Mouse (Mus musculus) lung, embryonic 16.5 days (tissue): Measurements from ENCODE around the gene Raet1d. TPM values are rescaled to one million over a fixed set of nuclear protein-coding genes. Genes with fewer than 3 reads are reported as not detected.
A peak's percentile ranks its signal among the peaks of the same experiment; 100 is the strongest.
"Not testable (repeated sequence)": the region's sequence is repeated elsewhere in the genome, so short reads cannot be mapped to it uniquely, and the experiment has no call there.

Experiments
- ATAC-seq: fragments of 200-750 bp; cut with Nextera tagmentation; 2 replicates; pipeline ENCODE4 v1.8.0; 2017; ENCODE audit warnings: low read depth, mild to moderate bottlenecking, moderate library complexity
- H3K27ac ChIP-seq: fragments of 300-500 bp; sonication (generic); 2 replicates; pipeline ENCODE4 v1.5.1; 2014; ENCODE audit warnings: mild to moderate bottlenecking, control low read depth, low read length
- H3K27me3 ChIP-seq: fragments of 300-500 bp; sonication (generic); 2 replicates; pipeline ENCODE4 v1.6.1; 2014; ENCODE audit warnings: low read depth, low read length, mixed read lengths; ENCODE audit not compliant: control insufficient read depth, insufficient read depth
- H3K36me3 ChIP-seq: fragments of 300-500 bp; sonication (generic); 2 replicates; pipeline ENCODE4 v1.6.1; 2014; ENCODE audit warnings: low read length; ENCODE audit not compliant: control insufficient read depth, insufficient read depth
- H3K4me1 ChIP-seq: fragments of 300-500 bp; sonication (generic); replicated peaks from 2 replicates; pipeline ENCODE4 v1.6.1; 2014; ENCODE audit warnings: low read length, mixed read lengths; ENCODE audit not compliant: control insufficient read depth, insufficient read depth
- H3K4me2 ChIP-seq: fragments of 300-500 bp; sonication (generic); 2 replicates; pipeline ENCODE4 v1.6.1; 2014; ENCODE audit warnings: low read depth, low read length, control low read depth
- H3K4me3 ChIP-seq: fragments of 300-500 bp; sonication (generic); 2 replicates; pipeline ENCODE4 v1.5.1; 2014; ENCODE audit warnings: mild to moderate bottlenecking, low read length, control low read depth
- H3K9ac ChIP-seq: fragments of 300-500 bp; sonication (generic); 2 replicates; pipeline ENCODE4 v1.6.1; 2014; ENCODE audit warnings: low read length, control low read depth
- H3K9me3 ChIP-seq: fragments of 300-500 bp; sonication (generic); 2 replicates; pipeline ENCODE4 v1.6.1; 2016; ENCODE audit warnings: low read length; ENCODE audit not compliant: control insufficient read depth
- whole genome bisulfite sequencing: fragments of 180-500 bp; shearing (Covaris S2); extraction: QIAGEN DNeasy Blood & Tissue Kit; methylation state at CpG from one replicate; pipeline ENCODE4 v1.1.7; 2014; 5-methylcytosine and 5-hydroxymethylcytosine counted together
- polyA plus RNA-seq: library from polyadenylated mRNA; unstranded; fragments of >200 nt; fragmentation: Nextera tagmentation; extraction: Ambion mirVana; gene quantifications from 2 replicates; pipeline ENCODE4 v1.2.1, GENCODE M21; 2015

Raet1d gene
- polyA plus RNA-seq, result 9.4 and 9.7 TPM in 2 replicates

GRCm38 (mm10) chr10:22360252-22360651, at the start of gene Raet1d:
Gene Raet1d, plus strand, starts transcription at chr10:22360552.
- not testable (repeated sequence) for H3K36me3 ChIP-seq, H3K27ac ChIP-seq, ATAC-seq, H3K4me1 ChIP-seq, H3K9ac ChIP-seq, H3K4me3 ChIP-seq, H3K27me3 ChIP-seq, H3K9me3 ChIP-seq
- WGBS, result 70% methylated on average over 3 of the region's 3 CpGs
- peak within 1 kb of the TSS; percentile 43; the same call in 1 of the 2 replicates for H3K4me2 ChIP-seq

DNA sequence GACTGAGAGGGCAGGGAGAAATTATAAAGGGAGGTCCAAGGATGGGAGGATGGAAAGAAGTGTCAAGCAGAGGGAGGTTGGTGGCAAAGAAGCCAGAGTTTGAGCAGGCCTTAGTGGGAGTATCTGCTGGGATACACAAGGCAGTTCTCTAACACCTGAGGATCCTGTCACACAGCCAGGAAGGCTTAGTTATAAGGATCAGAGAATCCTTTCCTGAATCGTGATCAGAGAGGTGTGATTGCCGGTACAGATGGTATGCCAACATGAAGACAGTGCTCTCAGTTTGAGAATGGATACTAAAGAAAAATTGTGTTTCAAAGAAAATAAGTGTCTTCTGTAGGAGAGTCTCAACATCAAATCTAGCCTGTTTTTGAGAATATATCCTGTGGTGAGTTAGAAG, 37.5 kb upstream of the Raet1d start:
- Histone ChIP-seq H3K4me3 (no peak overlapping the region), H3K4me1 (no peaks in the 10 kb centered on the region), H3K9ac (no peak overlapping the region), H3K27me3 (no peaks in the 10 kb centered on the region), H3K9me3 (no peaks in the 10 kb centered on the region), H3K27ac (no peak overlapping the region), H3K4me2 (no peak overlapping the region), H3K36me3 (no peaks in the 10 kb centered on the region)
- no peak for ATAC-seq
- WGBS, result 76% methylated on average over 2 of the region's 2 CpGs

DNA sequence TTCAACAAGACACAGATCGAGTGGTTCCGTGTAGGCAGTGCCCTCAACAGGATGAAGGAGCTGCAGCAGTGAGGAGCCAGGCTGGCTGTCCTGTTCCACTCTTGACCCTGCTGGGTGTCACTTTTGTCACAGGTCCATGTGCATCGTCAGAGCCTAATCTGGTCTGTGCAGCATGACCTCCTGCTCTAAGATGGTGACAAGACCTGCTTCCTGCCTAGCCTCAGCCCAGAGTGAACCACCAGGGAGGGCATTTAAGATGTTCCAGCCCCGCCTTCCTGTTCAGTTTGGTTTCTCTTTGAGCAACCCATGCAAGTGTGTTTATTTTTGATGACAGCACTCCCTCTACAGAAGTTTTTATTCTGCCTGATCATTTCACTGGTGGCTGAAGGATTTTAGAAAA, 14.6 kb upstream of the Raet1d start:
- H3K9me3 ChIP-seq, H3K27ac ChIP-seq, H3K36me3 ChIP-seq, ATAC-seq, H3K27me3 ChIP-seq, H3K4me2 ChIP-seq, H3K9ac ChIP-seq, H3K4me1 ChIP-seq, H3K4me3 ChIP-seq: not testable (repeated sequence)
- WGBS, result 65% methylated on average over 4 of the region's 4 CpGs

DNA sequence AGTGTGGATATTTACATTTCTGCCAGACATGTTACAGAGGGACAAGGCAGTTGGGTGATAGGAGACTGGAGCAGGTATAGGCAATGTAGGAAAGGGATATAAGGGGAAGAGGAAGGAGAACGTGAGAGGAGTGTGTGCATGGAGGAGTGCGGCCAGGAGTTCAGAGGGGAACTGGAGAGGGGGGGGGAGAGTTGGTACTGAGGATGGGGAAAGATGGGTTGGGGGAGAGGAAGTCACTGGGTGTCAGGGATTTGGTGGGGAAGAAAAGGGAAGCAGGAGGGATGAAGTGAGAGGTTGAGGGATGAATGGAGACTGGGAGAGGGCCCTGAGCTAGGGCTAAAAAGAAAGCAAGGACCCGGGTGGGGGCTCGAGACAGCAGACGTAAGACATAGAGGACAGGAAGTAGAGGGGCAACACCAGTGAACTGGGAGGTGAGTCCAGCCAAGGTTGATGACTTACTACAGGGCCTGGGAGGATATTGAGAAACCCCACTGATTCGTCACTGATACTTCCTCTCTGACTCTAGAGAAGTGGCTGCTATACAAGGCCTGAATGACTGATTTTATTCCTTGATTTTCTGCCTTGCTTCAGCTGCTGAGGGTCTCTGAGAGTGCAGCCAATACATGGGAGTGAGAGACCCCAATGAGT, 6.7 kb upstream of the Raet1d start:
- 70% methylated on average over 6 of the region's 6 CpGs for WGBS

DNA sequence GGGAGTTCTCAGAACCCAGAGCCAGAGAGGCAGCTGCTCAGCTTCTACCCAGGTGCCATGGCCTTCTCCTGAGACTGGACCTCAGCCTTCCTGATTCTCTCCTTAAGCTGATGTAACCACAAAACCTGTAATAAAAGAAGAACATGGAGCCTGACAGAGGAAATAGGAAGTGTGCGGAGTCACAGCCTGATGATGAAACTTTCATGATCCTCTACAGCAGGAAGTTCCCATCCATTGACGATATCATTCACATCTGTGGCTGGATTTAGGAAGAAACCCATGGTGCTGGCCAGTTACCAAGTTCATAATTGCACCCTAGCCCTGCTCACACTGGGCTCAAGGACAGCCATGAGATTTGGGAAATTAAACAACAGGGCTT, 6.2 kb upstream of the Raet1d start:
- WGBS, result 81% methylated on average over 2 of the region's 2 CpGs
- not testable (repeated sequence) for ATAC-seq, H3K27ac ChIP-seq, H3K27me3 ChIP-seq, H3K36me3 ChIP-seq, H3K4me2 ChIP-seq, H3K4me1 ChIP-seq, H3K9ac ChIP-seq, H3K9me3 ChIP-seq, H3K4me3 ChIP-seq

More for the DNA sequence above, 6.7 kb upstream of the Raet1d start:
- not testable (repeated sequence) for ATAC-seq, H3K36me3 ChIP-seq, H3K27me3 ChIP-seq, H3K4me3 ChIP-seq, H3K9ac ChIP-seq, H3K27ac ChIP-seq, H3K4me2 ChIP-seq, H3K4me1 ChIP-seq, H3K9me3 ChIP-seq

GRCm38 (mm10) chr10:22357373-22357772, 3.0 kb upstream of the Raet1d start:
- H3K4me1 ChIP-seq, H3K9ac ChIP-seq, H3K36me3 ChIP-seq, H3K27ac ChIP-seq, H3K9me3 ChIP-seq, ATAC-seq, H3K4me3 ChIP-seq, H3K4me2 ChIP-seq, H3K27me3 ChIP-seq: not testable (repeated sequence)
- WGBS, result 81% methylated on average over 1 of the region's 1 CpGs

DNA sequence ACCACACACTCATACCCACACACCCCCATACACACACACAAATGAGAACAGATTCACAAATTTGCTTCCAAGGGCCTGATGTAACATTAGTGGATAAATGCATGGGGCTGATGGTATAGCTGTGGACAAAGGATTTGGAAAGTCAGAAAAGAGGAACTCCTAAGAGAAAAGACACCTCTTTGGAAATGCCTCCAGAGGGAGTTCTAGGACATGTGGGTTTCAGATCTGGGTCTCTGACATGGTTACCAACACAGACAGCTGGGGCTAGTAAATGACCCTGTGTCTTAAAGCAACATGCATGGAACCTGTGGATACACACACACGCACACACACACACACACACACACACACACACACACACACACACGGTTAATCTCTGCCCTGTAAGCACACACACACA, 605 bp downstream of the Raet1d start:
- not testable (repeated sequence) for ATAC-seq, H3K4me2 ChIP-seq, H3K27ac ChIP-seq, H3K9ac ChIP-seq, H3K9me3 ChIP-seq, H3K36me3 ChIP-seq, H3K27me3 ChIP-seq, H3K4me3 ChIP-seq, H3K4me1 ChIP-seq
- 33% methylated on average over 2 of the region's 2 CpGs for WGBS

DNA sequence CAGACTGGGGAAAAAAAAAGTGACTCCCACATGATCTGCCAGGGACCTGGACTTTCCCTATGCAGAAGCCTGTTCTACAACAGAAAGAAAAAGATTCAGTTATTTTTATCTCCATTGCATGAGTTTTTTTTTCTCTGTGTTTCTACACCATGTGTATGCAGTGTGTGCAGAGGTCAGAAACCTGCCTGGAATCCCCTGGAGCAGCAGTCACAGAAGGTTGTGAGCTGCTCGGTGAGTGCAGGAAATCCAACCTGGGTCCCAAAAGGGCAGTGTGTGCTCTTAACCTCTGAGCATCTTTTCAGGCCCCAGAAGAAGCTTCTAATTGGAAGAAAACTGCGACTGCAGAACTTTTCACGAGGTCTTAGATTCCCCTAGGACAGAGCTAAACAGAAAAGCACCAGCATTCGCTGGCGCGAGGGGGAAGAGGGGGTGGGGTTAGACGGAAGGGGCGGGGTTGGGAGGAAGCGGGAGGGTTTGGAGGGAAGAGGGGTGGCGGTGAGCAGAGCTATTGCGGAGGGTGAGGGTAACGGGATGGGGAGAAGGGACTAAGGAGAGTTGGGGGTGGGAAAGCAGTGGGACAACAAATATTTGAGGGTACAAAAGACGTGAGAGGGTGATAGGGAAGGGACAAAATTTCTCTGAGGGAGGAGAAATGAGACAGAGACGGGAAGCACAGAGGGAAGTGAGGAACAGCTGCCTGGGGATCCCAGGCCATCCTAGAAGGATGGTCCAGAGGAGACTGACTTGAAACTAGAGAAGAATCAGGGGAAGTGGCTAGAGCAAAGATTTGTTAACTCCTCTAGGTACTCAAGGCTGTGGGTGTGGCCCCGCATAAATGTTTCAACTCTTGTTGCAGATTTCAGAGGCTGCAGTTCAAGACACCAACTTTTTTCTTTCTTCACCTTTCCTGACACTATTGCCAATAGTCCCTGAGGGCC, 1.3 kb downstream of the Raet1d start:
- H3K9me3 ChIP-seq, H3K36me3 ChIP-seq, H3K4me1 ChIP-seq, H3K27ac ChIP-seq, H3K9ac ChIP-seq, H3K27me3 ChIP-seq: not testable (repeated sequence)
- H3K4me3 ChIP-seq, result peak overlapping the region; percentile 19; the same call in 1 of the 2 replicates
- ATAC-seq, result peak; percentile 89
- H3K4me2 ChIP-seq, result peak overlapping the region; percentile 43
- 2% methylated on average over 9 of the region's 15 CpGs for WGBS

DNA sequence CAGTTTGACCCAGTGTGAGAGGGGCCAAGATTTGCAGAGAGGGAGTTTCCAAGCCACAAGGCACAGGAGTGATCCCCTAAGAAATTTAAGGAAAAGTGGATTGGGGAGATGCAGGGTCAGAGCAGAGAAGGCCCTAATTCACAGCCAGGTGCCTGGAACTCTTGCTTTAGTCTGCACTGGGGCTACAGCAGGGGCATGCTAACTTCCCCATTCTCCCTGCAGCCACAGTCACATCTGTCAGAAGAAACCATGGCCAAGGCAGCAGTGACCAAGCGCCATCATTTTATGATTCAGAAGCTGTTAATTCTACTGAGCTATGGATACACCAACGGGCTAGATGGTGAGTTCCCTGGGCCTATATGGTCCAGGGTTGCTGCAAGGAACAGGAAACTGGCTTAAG, 2.1 kb downstream of the Raet1d start:
- H3K36me3 ChIP-seq, ATAC-seq, H3K4me3 ChIP-seq, H3K27me3 ChIP-seq, H3K9me3 ChIP-seq, H3K27ac ChIP-seq, H3K4me2 ChIP-seq, H3K9ac ChIP-seq, H3K4me1 ChIP-seq: not testable (repeated sequence)
- WGBS, result 87% methylated on average over 2 of the region's 2 CpGs
